In the genomic region with DNA sequence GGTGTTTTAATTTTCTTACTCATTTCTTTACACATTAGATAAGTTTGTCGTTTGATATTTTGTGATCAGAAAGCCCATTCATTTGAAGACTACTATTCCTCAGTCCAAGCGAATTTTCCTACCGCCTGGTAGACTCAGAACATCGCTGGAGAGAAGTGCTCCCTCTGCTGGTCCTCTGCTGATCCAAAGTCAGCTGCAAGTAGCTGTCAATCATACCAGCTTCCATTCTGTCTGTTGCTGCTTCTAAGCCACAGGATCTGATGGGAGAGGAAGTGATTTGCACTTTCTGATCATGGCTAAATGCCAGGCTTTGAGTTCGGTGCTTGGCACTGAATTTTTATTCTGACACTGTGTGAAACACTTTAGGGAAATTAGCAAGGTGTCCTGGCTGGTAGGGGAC, we compare ENCODE assay signal across 8 mouse cellular contexts. TPM values are rescaled to one million over a fixed set of nuclear protein-coding genes. Genes with fewer than 3 reads are reported as not detected.
DNase-seq lines count a peak whose midpoint lies in the region; ATAC-seq and TF ChIP-seq lines count a peak whose summit lies in the region.
"Had no signal": no experiment of that assay in that cellular context is flagged by ENCODE, and none has a peak within 500 bp of the region (broad histone marks: within the 10 kb centered on the region; RNA-seq: fewer than 3 reads in every experiment).

No protein-coding gene starts in this region.

- no peak overlapping the region for H3K4me3 ChIP-seq in embryonic facial prominence, embryonic 14.5 days (ENCODE audit: low read depth, low read length)
- H3K4me3 ChIP-seq in kidney, postnatal 0 days (replicated peaks; ENCODE audit: low read depth, low read length): no peak overlapping the region
- H3K4me3 ChIP-seq: limb, embryonic 13.5 days had no signal

- peaks cover 3% of the 10 kb centered on the region for H3K4me1 ChIP-seq in embryonic facial prominence, embryonic 14.5 days (ENCODE audit: control insufficient read depth, insufficient read depth, low read length)
- peaks cover 4% of the 10 kb centered on the region; the same call in 1 of the 2 replicates for H3K4me1 ChIP-seq in kidney, postnatal 0 days (replicated peaks; ENCODE audit: insufficient read depth, low read length)

- H3K27me3 ChIP-seq in embryonic facial prominence, embryonic 14.5 days (replicated peaks; ENCODE audit: control insufficient read depth, insufficient read depth, low read length): no peaks in the 10 kb centered on the region
- H3K27me3 ChIP-seq in kidney, postnatal 0 days (ENCODE audit: insufficient read depth, low read length): no peaks in the 10 kb centered on the region
- H3K27me3 ChIP-seq: limb, embryonic 13.5 days had no signal

- peak; percentile 82 for TF ChIP-seq CTCF in kidney, postnatal 0 days (IDR thresholded peaks at IDR 0.05; ENCODE audit: low read depth)

- no peak overlapping the region for H3K4me2 ChIP-seq in embryonic facial prominence, embryonic 14.5 days (ENCODE audit: low read depth, low read length)
- H3K4me2 ChIP-seq in kidney, postnatal 0 days (ENCODE audit: low read length): no peak overlapping the region
- H3K4me2 ChIP-seq: limb, embryonic 13.5 days had no signal

- no peak for ATAC-seq in embryonic facial prominence, embryonic 14.5 days (ENCODE audit: low read depth)
- ATAC-seq in kidney, postnatal 0 days (replicated peaks; ENCODE audit: low FRiP score, low read depth): no peak

- no peak overlapping the region for H3K9ac ChIP-seq in embryonic facial prominence, embryonic 14.5 days (ENCODE audit: low read depth, low read length)
- H3K9ac ChIP-seq in kidney, postnatal 0 days (ENCODE audit: low read depth, low read length): no peak overlapping the region
- H3K9ac ChIP-seq: limb, embryonic 13.5 days had no signal

- peak; percentile 16 for DNase-seq in 3134 (ENCODE audit: extremely low read depth, insufficient read length, low spot score)
- peak; percentile 56 to 61 for DNase-seq in B cell, adult 2 months
- DNase-seq in adrenal gland, postnatal 4 days (ENCODE audit: low spot score in 2 of 2): peak; percentile 12 to 22
- peak; percentile 74 for DNase-seq in embryonic facial prominence, embryonic 14.5 days (ENCODE audit: low spot score)
- peak; percentile 72 for DNase-seq in kidney, postnatal 0 days (ENCODE audit: low spot score)
- DNase-seq in lung, adult 18-20 months: peak; percentile 44 to 50
- peak; percentile 73 for DNase-seq in right cerebral cortex, postnatal 14 days

- no peaks in the 10 kb centered on the region for H3K9me3 ChIP-seq in embryonic facial prominence, embryonic 14.5 days (ENCODE audit: control insufficient read depth, low read length)
- H3K9me3 ChIP-seq in kidney, postnatal 0 days (replicated peaks; ENCODE audit: low read length): no peaks in the 10 kb centered on the region
- H3K9me3 ChIP-seq: limb, embryonic 13.5 days had no signal

- 18% methylated on average over 5 of the region's 5 CpGs for WGBS in embryonic facial prominence, embryonic 14.5 days
- 15% methylated on average over 5 of the region's 5 CpGs for WGBS in kidney, postnatal 0 days

- H3K36me3 ChIP-seq in embryonic facial prominence, embryonic 14.5 days (ENCODE audit: control insufficient read depth, insufficient read depth, low read length): no peaks in the 10 kb centered on the region
- no peaks in the 10 kb centered on the region for H3K36me3 ChIP-seq in kidney, postnatal 0 days (ENCODE audit: insufficient read depth, low read length)
- H3K36me3 ChIP-seq: limb, embryonic 13.5 days had no signal

- no peak overlapping the region for H3K27ac ChIP-seq in embryonic facial prominence, embryonic 14.5 days (replicated peaks; ENCODE audit: low read depth, low read length)
- H3K27ac ChIP-seq in kidney, postnatal 0 days: no peak overlapping the region
- H3K27ac ChIP-seq: limb, embryonic 13.5 days had no signal

RNA-seq across cellular contexts. Expression of gene Zw10, which starts 4.1 kb away (rescaled TPM):
- 10 to 100 TPM; 19.0 to 22.1 TPM for total RNA-seq in adrenal gland, postnatal 4 days (2021)
- polyA plus RNA-seq in embryonic facial prominence, embryonic 14.5 days (2014; fragmentation: Nextera tagmentation; extraction: Ambion mirVana): 32.5 and 33.2 TPM in 2 replicates
- polyA plus RNA-seq in kidney, postnatal 0 days (2015; fragmentation: Nextera tagmentation; extraction: Ambion mirVana): 19.1 and 21.4 TPM in 2 replicates

RNA-seq across cellular contexts. Expression of gene Tmprss5, which starts 29.7 kb away (rescaled TPM):
- 1 to 10 TPM; 1.2 to 1.4 TPM for total RNA-seq in adrenal gland, postnatal 4 days (2021)
- 1.4 TPM in 2 replicates for polyA plus RNA-seq in embryonic facial prominence, embryonic 14.5 days (2014; fragmentation: Nextera tagmentation; extraction: Ambion mirVana)
- 0.20 and 0.22 TPM in 2 replicates for polyA plus RNA-seq in kidney, postnatal 0 days (2015; fragmentation: Nextera tagmentation; extraction: Ambion mirVana)

Comparison
In these comparisons a context has a peak if more than half of its experiments do, and no peak if none do; other contexts are left out.
1. DNase-seq: peak in every context shown above with its lines; median percentile 74 in embryonic facial prominence, embryonic 14.5 days; 73 in right cerebral cortex, postnatal 14 days; 72 in kidney, postnatal 0 days; 58 in B cell, adult 2 months; 47 in lung, adult 18-20 months; 17 in adrenal gland, postnatal 4 days; 16 in 3134.